Mouse (Mus musculus) intestine, postnatal 0 days (tissue): Measurements from ENCODE around the gene Smg7. TPM values are rescaled to one million over a fixed set of nuclear protein-coding genes. Genes with fewer than 3 reads are reported as not detected.
"Not testable (repeated sequence)": the region's sequence is repeated elsewhere in the genome, so short reads cannot be mapped to it uniquely, and the experiment has no call there.

Experiments used
- ATAC-seq: fragments of 200-750 bp; cut with Nextera tagmentation; 2 replicates; pipeline ENCODE4 v1.8.0; 2017; ENCODE audit warnings: mild to moderate bottlenecking, moderate TSS enrichment, moderate library complexity
- H3K27ac ChIP-seq: fragments of 300-500 bp; sonication (generic); 2 replicates; pipeline ENCODE4 v1.5.1; 2014; ENCODE audit warnings: mild to moderate bottlenecking, low read depth, low read length, moderate library complexity
- H3K27me3 ChIP-seq: fragments of 300-500 bp; sonication (generic); replicated peaks from 2 replicates; pipeline ENCODE4 v1.6.1; 2014; ENCODE audit warnings: low read length, mixed read lengths; ENCODE audit not compliant: control insufficient read depth, insufficient read depth
- H3K36me3 ChIP-seq: fragments of 300-500 bp; sonication (generic); 2 replicates; pipeline ENCODE4 v1.6.1; 2014; ENCODE audit warnings: mild to moderate bottlenecking, moderate library complexity; ENCODE audit not compliant: control insufficient read depth, insufficient read depth
- H3K4me1 ChIP-seq: fragments of 300-500 bp; sonication (generic); replicated peaks from 2 replicates; pipeline ENCODE4 v1.6.1; 2014; ENCODE audit warnings: antibody characterized with exemption, low read length, mixed read lengths; ENCODE audit not compliant: control insufficient read depth, insufficient read depth
- H3K4me2 ChIP-seq: fragments of 300-500 bp; sonication (generic); replicated peaks from 2 replicates; pipeline ENCODE4 v1.6.1; 2014; ENCODE audit warnings: low read depth, mild to moderate bottlenecking, moderate library complexity
- H3K4me3 ChIP-seq: fragments of 300-500 bp; sonication (generic); 2 replicates; pipeline ENCODE4 v1.5.1; 2014; ENCODE audit warnings: low read depth, low read length
- H3K9ac ChIP-seq: fragments of 300-500 bp; sonication (generic); 2 replicates; pipeline ENCODE4 v1.6.1; 2014; ENCODE audit warnings: mild to moderate bottlenecking, low read depth, low read length
- H3K9me3 ChIP-seq: fragments of 300-500 bp; sonication (generic); 2 replicates; pipeline ENCODE4 v1.6.1; 2016; ENCODE audit warnings: mixed run types; ENCODE audit not compliant: control insufficient read depth
- CTCF ChIP-seq: sonication (generic); IDR thresholded peaks from 2 replicates; pipeline ENCODE4 v1.5.1; 2016; ENCODE audit warnings: low read depth, mild to moderate bottlenecking, control low read depth, antibody characterized with exemption, moderate library complexity
- WGBS: fragments of 180-500 bp; shearing (Covaris S2); extraction: QIAGEN DNeasy Blood & Tissue Kit; methylation state at CpG from one replicate; pipeline ENCODE4 v1.1.7; 2014; 5-methylcytosine and 5-hydroxymethylcytosine counted together
- polyA plus RNA-seq: library from polyadenylated mRNA; unstranded; fragments of >200 nt; fragmentation: Nextera tagmentation; extraction: Ambion mirVana; gene quantifications from 2 replicates; pipeline ENCODE4 v1.2.1, GENCODE M21; 2015

The Smg7 gene
- polyA plus RNA-seq, 1 experiment from 2014 or later, result 11.4 TPM

- no peaks in the 10 kb centered on the region for H3K9me3 ChIP-seq
- 0% methylated on average over 49 of the region's 69 CpGs for WGBS
- H3K27me3 ChIP-seq, result no peaks in the 10 kb centered on the region
- H3K4me3 ChIP-seq, result peak overlapping the region; percentile 96
- peak overlapping the region; percentile 99 for H3K4me2 ChIP-seq
- peak overlapping the region; percentile 100 for H3K27ac ChIP-seq
- H3K4me1 ChIP-seq, result no peaks in the 10 kb centered on the region
- ATAC-seq, result peak; percentile 88
- H3K36me3 ChIP-seq, result no peaks in the 10 kb centered on the region
- peak; percentile 31; the same call in 1 of the 2 replicates for TF ChIP-seq CTCF
- H3K9ac ChIP-seq, result peak overlapping the region; percentile 94
Observed at GRCm38 (mm10) chr1:152902665-152903516, 445 bp upstream of the Smg7 start.

DNA sequence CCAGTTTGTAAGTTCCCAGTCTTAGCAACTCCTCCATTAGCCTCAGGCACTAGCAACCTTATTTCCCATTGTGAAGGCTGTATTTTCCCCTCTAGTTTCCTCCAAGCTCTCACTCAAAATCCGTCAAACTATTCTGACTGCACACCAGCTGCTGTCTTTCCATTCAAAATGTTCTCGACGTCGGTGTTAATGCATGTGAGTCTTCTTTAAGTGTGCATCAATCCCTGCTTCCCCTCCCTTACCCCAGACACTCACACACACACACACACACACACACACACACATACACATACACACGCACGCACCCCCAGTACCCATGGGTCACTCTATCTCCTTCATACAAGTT lies 1.1 kb downstream of the Smg7 start:
- H3K27ac ChIP-seq, result no peak overlapping the region
- ATAC-seq, result no peak

GRCm38 (mm10) chr1:152888086-152888485 lies 14.4 kb downstream of the Smg7 start:
- H3K4me2 ChIP-seq, H3K4me1 ChIP-seq, H3K36me3 ChIP-seq, H3K4me3 ChIP-seq, H3K27ac ChIP-seq, H3K9ac ChIP-seq, H3K27me3 ChIP-seq, ATAC-seq, H3K9me3 ChIP-seq: not testable (repeated sequence)
- 83% methylated on average over 3 of the region's 5 CpGs for WGBS

More for the DNA sequence above, 1.1 kb downstream of the Smg7 start:
- no peaks in the 10 kb centered on the region for H3K4me1 ChIP-seq
- no peaks in the 10 kb centered on the region for H3K27me3 ChIP-seq
- WGBS, result under 1% methylated on average over 6 of the region's 6 CpGs
- H3K4me3 ChIP-seq, result peak overlapping the region; percentile 96
- H3K36me3 ChIP-seq, result no peaks in the 10 kb centered on the region
- peak overlapping the region; percentile 94 for H3K9ac ChIP-seq
- peak overlapping the region; percentile 86 for H3K4me2 ChIP-seq
- no peaks in the 10 kb centered on the region for H3K9me3 ChIP-seq
- no peak for TF ChIP-seq CTCF

DNA sequence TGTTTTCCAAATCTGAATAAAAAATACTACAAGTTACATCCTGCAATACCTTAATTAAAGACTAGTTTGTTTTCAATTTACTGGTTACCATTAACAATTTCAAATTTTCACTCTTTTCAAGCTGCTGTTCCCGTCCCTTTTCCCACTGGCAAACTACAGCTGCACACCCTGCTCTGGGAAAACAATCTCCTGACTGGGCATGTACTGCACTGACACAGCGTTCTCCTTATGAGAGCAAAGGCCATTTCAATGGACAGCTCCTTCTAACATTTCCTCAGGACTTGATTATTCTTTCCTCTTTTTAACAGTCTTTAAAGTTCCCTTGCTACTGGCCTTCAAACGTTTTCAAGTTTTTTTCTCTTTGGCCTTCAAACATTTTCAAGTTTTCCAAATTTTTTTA lies 31.4 kb downstream of the Smg7 start:
- no peak for ATAC-seq

DNA sequence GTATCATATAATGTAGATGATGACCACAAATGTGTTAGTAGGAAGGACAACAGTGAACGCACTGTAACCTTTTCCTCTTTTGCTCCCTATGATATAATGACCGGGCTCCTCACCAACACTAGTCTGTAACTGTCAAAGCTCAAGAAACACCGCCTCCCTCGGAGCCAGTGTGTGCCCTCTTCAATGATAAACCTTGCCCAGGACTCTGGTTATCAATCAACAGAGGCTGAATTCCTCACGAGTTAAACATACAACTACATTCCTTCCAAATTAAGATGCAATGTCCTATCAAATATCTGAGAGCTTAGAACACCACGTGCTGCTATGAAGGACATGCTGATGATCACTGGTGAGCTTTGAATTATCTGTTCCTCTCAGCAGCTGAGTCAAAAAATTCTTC lies 32.5 kb downstream of the Smg7 start:
- Histone ChIP-seq H3K4me1 (no peaks in the 10 kb centered on the region), H3K9ac (no peak overlapping the region), H3K9me3 (no peaks in the 10 kb centered on the region), H3K4me2 (no peak overlapping the region), H3K36me3 (peaks cover 28% of the 10 kb centered on the region), H3K27ac (no peak overlapping the region), H3K27me3 (no peaks in the 10 kb centered on the region), H3K4me3 (no peak overlapping the region)
- TF ChIP-seq CTCF, result no peak
- ATAC-seq, result no peak
- WGBS, result 72% methylated on average over 6 of the region's 6 CpGs

More for the DNA sequence above, 31.4 kb downstream of the Smg7 start:
- Histone ChIP-seq H3K27ac (no peak overlapping the region), H3K4me3 (no peak overlapping the region), H3K27me3 (no peaks in the 10 kb centered on the region), H3K4me2 (no peak overlapping the region), H3K9me3 (no peaks in the 10 kb centered on the region), H3K4me1 (no peaks in the 10 kb centered on the region), H3K9ac (no peak overlapping the region), H3K36me3 (peaks cover 20% of the 10 kb centered on the region)
- WGBS, result 60% methylated on average over 3 of the region's 3 CpGs
- TF ChIP-seq CTCF, result no peak

DNA sequence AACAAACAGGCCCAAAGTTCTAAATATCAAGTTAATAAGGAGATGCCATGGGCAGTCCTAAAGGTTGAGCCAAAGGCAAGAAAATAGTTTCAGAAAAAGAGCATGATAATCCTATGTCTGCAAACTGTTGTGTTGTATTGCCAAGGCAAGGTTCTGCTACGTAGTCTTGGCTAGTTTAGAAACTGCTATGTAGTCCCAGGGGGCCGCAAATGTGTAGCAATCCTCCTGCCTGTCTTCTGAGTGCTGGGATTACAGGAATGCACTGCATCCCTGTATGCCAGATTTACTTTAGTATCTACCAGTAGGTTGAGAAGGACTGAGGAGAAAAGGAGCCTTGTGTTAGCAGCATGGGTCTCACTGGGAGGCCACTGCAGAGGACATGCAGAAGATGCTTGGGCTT lies 55.6 kb downstream of the Smg7 start:
- Histone ChIP-seq H3K9me3 (no peaks in the 10 kb centered on the region), H3K36me3 (peaks cover 57% of the 10 kb centered on the region), H3K27ac (no peak overlapping the region), H3K4me1 (no peaks in the 10 kb centered on the region), H3K9ac (no peak overlapping the region), H3K4me2 (no peak overlapping the region), H3K27me3 (no peaks in the 10 kb centered on the region), H3K4me3 (no peak overlapping the region)
- no peak for TF ChIP-seq CTCF
- ATAC-seq, result no peak
- WGBS, result 93% methylated on average over 2 of the region's 2 CpGs
